Mouse (Mus musculus) liver, embryonic 14.5 days (tissue): ENCODE data around the gene Lrp8.

Source experiments
- CTCF ChIP-seq: IDR thresholded peaks from 2 replicates; pipeline ENCODE4 v1.5.1; 2016; ENCODE audit warnings: antibody characterized with exemption, low read depth, control low read depth
- EP300 ChIP-seq: IDR thresholded peaks from 2 replicates; pipeline ENCODE4 v1.6.1; 2016; ENCODE audit warnings: antibody characterized with exemption, low read depth

DNA sequence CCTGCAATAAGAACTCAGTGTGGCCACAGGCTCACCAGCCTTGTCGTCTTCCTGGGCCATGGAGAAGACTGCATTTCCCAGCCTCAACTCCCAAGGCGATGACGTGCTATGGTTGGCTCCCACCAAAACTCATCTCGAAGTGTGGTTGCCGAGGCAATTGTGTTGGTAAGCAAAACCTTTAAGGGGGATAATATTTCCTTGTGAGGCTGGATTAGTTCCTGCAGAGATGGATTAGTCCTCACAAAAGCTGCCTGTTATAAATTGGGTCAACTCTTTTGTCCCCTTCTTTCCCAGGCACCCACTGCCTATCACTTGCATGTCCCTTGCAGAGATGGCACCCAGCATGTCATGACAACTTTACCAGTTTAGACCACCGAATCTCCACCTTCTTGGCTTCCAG, 13.2 kb upstream of the Lrp8 start:
- TF ChIP-seq CTCF (no peak), EP300 (no peak)
